Mouse (Mus musculus): ENCODE measurements around the gene Was. TPM values are rescaled to one million over a fixed set of nuclear protein-coding genes. Genes with fewer than 3 reads are reported as not detected.

Was gene
- under 1 TPM; 0.06 to 0.17 TPM for polyA plus RNA-seq (2012; fragmentation: generic; extraction: Trizol)

GRCm38 (mm10) chrX:8090346-8090953 lies at the start of gene Was:
Gene Was, minus strand, starts transcription at chrX:8090498.

GRCm38 (mm10) chrX:8132017-8132976 lies 42.0 kb upstream of the Was start, which contains the start of gene Wdr13:
Gene Wdr13, minus strand, starts transcription at chrX:8132892.

GRCm38 (mm10) chrX:8074430-8075014 lies 15.8 kb downstream of the Was start, which contains the start of gene Suv39h1:
Gene Suv39h1, minus strand, starts transcription at chrX:8074760.

Other genes starting within 250 kb of the Was start
- gene Otud5, start 249.1 kb downstream of the Was start, polyA plus RNA-seq (2012; fragmentation: generic; extraction: Trizol) = 10 to 100 TPM; 21.4 to 48.2 TPM
- 1 to 10 TPM in 1 of 2 experiments, under 1 TPM in 1; 0.71 to 4.9 TPM for gene Pim2, start 212.2 kb downstream of the Was start, polyA plus RNA-seq (2012; fragmentation: generic; extraction: Trizol)
- 10 to 100 TPM; 14.0 to 50.6 TPM for gene Slc35a2, start 206.5 kb downstream of the Was start, polyA plus RNA-seq (2012; fragmentation: generic; extraction: Trizol)
- gene Pqbp1, start 191.2 kb downstream of the Was start, polyA plus RNA-seq (2012; fragmentation: generic; extraction: Trizol) = 100 to 1,000 TPM; 107 to 150 TPM
- gene Timm17b, start 191.1 kb downstream of the Was start, polyA plus RNA-seq (2012; fragmentation: generic; extraction: Trizol) = 100 to 1,000 TPM in 1 of 2 experiments, 10 to 100 TPM in 1; 94.4 to 138 TPM
- not detected for gene Gm10491, start 182.7 kb downstream of the Was start, polyA plus RNA-seq (2012; fragmentation: generic; extraction: Trizol)
- not detected for gene Gm10490, start 181.0 kb downstream of the Was start, polyA plus RNA-seq (2012; fragmentation: generic; extraction: Trizol)
- not detected for gene Pcsk1n, start 170.7 kb downstream of the Was start, polyA plus RNA-seq (2012; fragmentation: generic; extraction: Trizol)
- gene Eras, start 161.9 kb downstream of the Was start, polyA plus RNA-seq (2012; fragmentation: generic; extraction: Trizol) = not detected
- 10 to 100 TPM; 11.6 to 18.8 TPM for gene Hdac6, start 142.6 kb downstream of the Was start, polyA plus RNA-seq (2012; fragmentation: generic; extraction: Trizol)
- gene Gata1, start 112.4 kb downstream of the Was start, polyA plus RNA-seq (2012; fragmentation: generic; extraction: Trizol) = under 1 TPM in 1 of 2 experiments, not detected in 1; 0.05 TPM
- not detected for gene Glod5, start 72.0 kb downstream of the Was start, polyA plus RNA-seq (2012; fragmentation: generic; extraction: Trizol)
- 10 to 100 TPM; 22.9 to 28.6 TPM for gene Suv39h1, start 15.7 kb downstream of the Was start, polyA plus RNA-seq (2012; fragmentation: generic; extraction: Trizol)
- gene Wdr13, start 42.4 kb upstream of the Was start, polyA plus RNA-seq (2012; fragmentation: generic; extraction: Trizol) = 10 to 100 TPM in 1 of 2 experiments, 1 to 10 TPM in 1; 1.4 to 22.3 TPM
- 100 to 1,000 TPM; 161 to 371 TPM for gene Rbm3, start 55.4 kb upstream of the Was start, polyA plus RNA-seq (2012; fragmentation: generic; extraction: Trizol)
- 10 to 100 TPM in 1 of 2 experiments, 1 to 10 TPM in 1; 9.5 to 12.6 TPM for gene Tbc1d25, start 85.7 kb upstream of the Was start, polyA plus RNA-seq (2012; fragmentation: generic; extraction: Trizol)
- 100 to 1,000 TPM in 1 of 2 experiments, 10 to 100 TPM in 1; 70.6 to 123 TPM for gene Ebp, start 103.0 kb upstream of the Was start, polyA plus RNA-seq (2012; fragmentation: generic; extraction: Trizol)
- gene Porcn, start 116.0 kb upstream of the Was start, polyA plus RNA-seq (2012; fragmentation: generic; extraction: Trizol) = 10 to 100 TPM in 1 of 2 experiments, 1 to 10 TPM in 1; 3.4 to 15.7 TPM
- gene Ftsj1, start 161.9 kb upstream of the Was start, polyA plus RNA-seq (2012; fragmentation: generic; extraction: Trizol) = 10 to 100 TPM; 19.7 to 34.4 TPM
- not detected for gene Slc38a5, start 180.6 kb upstream of the Was start, polyA plus RNA-seq (2012; fragmentation: generic; extraction: Trizol)
- gene Ssxb10, start 236.9 kb upstream of the Was start, polyA plus RNA-seq (2012; fragmentation: generic; extraction: Trizol) = not detected